Mouse (Mus musculus) thymus, postnatal 14 days (tissue): ENCODE results near the gene Rnpep.
"Not testable (repeated sequence)": the region's sequence is repeated elsewhere in the genome, so short reads cannot be mapped to it uniquely, and the experiment has no call there.

Experiments
- DNase-seq: peaks from one replicate; pipeline ENCODE4 v3.0.0; 2021

Gene Rnpep

DNA sequence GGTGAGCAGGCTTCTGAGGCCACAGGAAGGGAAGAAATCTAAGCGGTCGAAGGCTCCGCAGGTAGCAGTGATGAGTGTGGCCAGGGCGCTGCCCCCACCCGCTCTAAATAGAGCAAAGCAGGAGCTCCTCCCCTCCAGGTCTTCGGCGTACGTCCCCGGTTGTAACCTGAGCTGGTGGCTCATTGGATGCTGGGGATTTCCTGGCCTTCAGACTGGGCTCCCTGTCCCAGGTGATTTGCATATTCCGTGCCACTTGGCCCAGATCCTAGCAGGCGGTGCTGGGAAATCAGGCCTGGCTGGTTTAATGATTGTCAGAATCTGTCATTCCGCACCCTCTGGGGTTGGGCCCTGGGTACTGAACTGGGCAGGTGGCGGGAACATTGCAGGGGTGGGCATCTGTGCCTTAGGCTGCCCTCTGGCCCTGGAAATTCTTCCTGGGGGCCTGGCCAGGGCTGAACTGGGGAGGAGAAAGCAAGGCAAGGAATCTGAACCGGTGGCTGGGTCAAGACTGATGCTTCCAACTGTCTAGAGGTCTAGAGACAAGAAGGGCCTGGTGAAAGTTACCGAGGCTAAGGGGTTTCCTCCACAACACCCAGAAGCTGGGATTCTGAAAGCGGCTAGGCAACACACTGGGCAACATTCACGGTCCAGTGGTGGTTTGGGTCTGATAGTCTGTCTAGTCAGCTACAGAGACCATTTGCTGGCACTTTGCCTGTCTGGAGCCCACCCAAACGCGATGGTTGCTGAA is 25.3 kb downstream of the Rnpep start, which contains the start of gene Elf3:
Gene Elf3 (minus strand): TSS at position 189 of the 748 bp plus-strand sequence.
- DNase-seq: no peak

DNA sequence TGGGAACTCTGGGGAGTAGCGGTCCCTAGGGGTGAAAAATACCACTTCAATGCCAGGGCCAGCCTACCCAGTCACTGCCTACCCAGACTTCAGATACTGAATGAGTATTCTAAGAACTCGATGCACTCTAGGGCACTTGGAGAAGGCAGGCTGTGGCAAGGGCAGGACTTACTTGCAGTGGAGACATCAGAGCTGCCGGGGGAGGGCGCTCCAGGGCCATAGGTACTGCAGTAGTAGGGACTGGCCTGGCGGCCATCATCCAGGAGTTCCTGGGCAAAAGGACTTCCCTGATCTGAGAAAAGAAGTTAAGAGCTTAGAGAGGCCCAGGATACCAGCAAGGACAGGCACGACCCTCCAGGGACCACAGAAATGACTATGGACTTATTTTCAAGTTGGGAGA is 27.6 kb downstream of the Rnpep start:
- DNase-seq: no peak

DNA sequence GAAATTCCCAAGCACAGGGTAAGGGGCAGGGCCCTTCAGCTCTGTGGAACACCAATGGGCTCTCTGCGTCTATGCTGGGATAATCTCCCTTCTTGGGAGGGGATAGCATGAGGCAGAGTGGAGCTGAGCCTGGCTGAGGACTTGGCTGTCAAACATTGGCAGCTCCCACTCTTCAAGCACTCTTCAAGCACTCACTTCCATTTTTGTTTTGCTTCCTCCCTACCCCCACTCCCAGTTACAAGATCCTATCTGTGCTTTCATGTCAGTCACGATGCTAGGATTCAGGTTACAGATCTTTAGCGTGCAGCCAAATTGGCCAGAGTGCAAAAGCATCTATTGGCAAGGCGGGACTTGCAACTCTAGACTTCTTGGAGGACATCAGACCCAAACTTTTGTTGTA is 31.0 kb downstream of the Rnpep start:
- DNase-seq: no peak

DNA sequence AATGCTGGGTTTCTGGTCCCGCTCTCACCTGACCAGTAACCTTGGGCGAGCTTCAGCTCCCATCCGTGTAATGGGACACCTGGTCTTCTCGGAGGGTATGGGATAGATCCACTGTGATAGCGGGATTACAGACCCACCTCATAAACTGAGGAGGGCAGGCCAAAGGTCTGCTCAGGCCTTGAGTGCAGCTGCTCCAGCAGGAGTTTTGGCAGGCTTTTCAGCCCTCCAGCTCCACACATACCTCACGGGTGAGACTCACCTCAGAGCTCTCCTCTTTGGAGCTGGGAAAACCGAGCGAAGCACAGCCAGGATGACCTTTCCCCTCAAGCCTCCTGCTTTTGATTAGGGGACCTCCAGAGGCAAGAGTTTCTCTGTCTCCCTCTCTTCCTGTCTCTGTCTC is 32.5 kb downstream of the Rnpep start:
- DNase-seq: no peak

- no peak for DNase-seq
Observed at GRCm38 (mm10) chr1:135250706-135251105, 33.2 kb downstream of the Rnpep start.

DNA sequence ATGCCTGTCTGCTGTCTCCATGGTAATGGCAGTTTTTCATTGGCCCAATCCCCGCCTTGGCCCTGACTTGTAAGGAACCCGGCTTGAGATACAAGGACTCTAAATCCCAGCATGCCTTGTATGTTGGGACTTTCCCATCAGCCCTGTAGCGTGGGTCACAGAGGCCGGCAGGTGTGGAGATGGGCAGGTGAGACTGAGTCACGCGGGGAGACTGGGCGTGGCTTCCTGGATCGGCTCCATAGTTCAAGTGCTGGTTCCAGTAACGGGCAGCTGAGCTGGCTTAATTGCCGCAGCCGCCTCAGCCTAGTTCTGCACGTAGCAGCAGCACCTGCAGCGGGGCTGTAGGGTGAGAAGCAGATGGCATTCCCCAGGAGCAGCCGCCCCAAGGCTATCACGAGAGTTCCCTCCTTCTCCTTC is 35.4 kb downstream of the Rnpep start:
- DNase-seq: no peak

GRCm38 (mm10) chr1:135244014-135244413 is 39.9 kb downstream of the Rnpep start:
- DNase-seq: no peak

- not testable (repeated sequence) for DNase-seq
Observed at GRCm38 (mm10) chr1:135240206-135240605, 43.7 kb downstream of the Rnpep start.

- DNase-seq: no peak
Observed at GRCm38 (mm10) chr1:135237131-135237851, 46.6 kb downstream of the Rnpep start.

DNA sequence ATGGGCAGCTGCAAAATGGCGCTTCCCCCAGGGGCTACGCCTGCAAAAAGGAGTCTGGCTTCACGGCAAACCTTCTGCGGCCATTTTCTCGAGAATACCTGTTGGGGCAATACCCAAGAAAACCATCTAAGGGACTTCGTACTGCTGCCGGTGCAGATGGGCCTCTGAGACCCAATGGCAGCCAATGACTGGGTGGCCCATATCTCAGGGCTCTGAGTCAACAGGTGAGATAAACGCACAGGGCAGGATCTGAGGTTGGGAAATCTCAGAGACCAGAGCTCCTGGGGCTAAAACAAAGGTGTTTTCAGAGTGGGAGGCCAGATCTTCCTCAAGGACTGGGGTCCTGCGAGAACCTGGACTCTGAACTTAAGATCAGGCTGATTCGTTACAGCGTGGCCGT is 49.1 kb downstream of the Rnpep start:
- no peak for DNase-seq

DNA sequence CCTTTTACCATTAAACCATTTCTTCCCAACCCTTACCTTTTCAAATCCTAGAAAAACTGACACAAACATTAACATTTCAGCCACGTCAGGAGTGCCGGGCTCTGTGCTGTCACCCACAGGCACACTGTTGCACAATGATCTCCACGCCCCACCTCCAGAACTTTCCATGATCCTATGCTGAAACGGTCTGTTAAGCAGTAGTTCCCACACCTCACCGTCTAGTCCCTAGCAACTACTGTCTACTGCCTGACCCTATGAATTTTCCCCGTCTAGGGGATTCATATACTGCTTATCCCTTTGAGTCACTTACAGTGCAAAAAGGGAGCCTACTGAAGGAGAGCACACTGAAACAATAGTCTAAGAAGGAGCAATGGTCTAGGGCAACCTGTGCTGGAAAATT is 49.9 kb downstream of the Rnpep start:
- DNase-seq: no peak

DNA sequence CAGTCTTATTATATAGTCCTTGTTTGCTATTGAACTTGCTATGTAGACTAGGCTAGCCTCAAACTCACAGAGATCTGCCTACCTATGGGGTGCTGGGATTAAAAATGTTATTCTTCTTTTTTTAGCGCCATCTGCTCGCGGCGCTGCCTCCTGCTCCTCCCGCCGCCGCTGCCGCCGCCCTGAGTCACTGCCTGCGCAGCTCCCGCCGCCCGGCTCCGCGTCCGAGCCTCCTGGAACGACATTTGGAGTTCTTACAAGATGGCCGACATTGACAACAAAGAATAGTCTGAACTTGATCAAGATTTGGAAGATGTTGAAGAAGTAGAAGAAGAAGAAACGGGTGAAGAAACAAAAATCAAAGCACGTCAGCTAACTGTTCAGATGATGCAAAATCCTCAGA is 52.0 kb downstream of the Rnpep start:
- DNase-seq: not testable (repeated sequence)

GRCm38 (mm10) chr1:135227339-135227950 is 56.4 kb downstream of the Rnpep start:
- no peak for DNase-seq

- no peak for DNase-seq
Observed at GRCm38 (mm10) chr1:135224981-135225604, 58.8 kb downstream of the Rnpep start.

GRCm38 (mm10) chr1:135224147-135224546 is 59.7 kb downstream of the Rnpep start:
- no peak for DNase-seq

- DNase-seq: no peak
Observed at GRCm38 (mm10) chr1:135217607-135218233, 66.2 kb downstream of the Rnpep start.

- DNase-seq: no peak
Observed at GRCm38 (mm10) chr1:135213772-135214640, 69.9 kb downstream of the Rnpep start.
